Mouse (Mus musculus): ENCODE data around the gene Cep89. TPM values are rescaled to one million over a fixed set of nuclear protein-coding genes. Genes with fewer than 3 reads are reported as not detected.

Cep89 gene
- total RNA-seq, 2 experiments from 2014 or later = 39.0 to 56.1 TPM

DNA sequence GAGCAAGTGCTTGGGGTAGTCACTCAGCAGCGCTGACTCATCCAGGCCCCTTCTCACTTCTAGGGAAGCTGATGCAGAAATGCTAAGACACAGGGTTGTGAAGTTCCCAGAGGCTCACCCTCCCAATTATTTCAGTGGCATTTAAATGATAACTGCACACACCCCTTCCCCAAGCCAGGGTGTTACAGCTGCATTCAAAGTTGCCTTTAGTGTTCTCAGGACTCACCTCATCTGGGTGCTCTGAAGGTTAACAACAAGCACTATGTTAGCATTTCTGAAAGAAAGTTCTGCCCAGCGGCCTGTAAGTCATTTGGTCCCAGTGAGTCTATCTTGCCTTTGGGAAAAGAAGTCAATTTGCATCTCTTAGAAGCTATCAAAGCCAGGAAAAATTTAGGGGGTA lies 71.0 kb downstream of the Cep89 start:
- no peak for ATAC-seq (replicated peaks; ENCODE audit: low FRiP score, poor library complexity, severe bottlenecking)

DNA sequence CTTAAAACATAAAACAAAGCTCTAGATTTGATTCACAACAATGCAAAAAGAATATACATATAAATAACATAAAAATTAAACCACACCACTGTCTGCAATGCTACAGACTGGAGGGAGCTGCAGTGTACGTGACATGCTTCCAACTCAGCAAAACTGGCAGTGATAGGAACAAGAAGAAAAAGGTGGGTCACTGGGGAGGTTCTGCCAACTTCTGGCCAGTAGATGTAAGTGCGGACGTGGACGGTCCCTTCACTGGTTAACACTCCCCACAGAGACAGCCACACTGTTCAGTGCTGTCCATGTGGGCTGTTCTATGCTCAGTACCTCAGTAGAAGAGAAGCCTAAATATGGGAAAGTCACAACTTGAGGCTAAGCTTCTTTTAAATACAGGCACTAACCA lies 74.0 kb downstream of the Cep89 start:
- no peak for ATAC-seq (replicated peaks; ENCODE audit: low FRiP score, poor library complexity, severe bottlenecking)

DNA sequence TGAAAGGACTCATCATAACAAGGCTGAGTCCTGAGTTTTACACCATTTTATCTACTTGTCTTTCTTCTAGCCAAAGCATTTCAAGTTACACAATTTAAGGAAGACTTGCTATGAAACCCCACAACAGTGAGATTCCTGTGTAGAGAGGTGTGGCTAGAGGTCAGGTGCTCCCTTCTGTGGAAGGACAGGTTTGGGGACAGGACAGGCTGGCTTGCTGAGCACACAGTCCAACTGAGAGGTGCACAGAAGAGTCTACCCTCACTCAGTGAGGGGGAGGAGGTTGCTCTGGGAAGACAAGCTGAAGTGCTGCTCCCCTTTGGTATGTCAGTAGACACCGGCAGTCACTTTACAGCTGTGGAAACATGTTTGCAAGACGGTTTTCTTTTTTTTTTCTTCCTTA lies 79.6 kb downstream of the Cep89 start:
- ATAC-seq (replicated peaks; ENCODE audit: low FRiP score, poor library complexity, severe bottlenecking) = no peak

GRCm38 (mm10) chr7:35485126-35485525 lies 88.3 kb downstream of the Cep89 start:
- ATAC-seq (replicated peaks; ENCODE audit: low FRiP score, poor library complexity, severe bottlenecking) = no peak

DNA sequence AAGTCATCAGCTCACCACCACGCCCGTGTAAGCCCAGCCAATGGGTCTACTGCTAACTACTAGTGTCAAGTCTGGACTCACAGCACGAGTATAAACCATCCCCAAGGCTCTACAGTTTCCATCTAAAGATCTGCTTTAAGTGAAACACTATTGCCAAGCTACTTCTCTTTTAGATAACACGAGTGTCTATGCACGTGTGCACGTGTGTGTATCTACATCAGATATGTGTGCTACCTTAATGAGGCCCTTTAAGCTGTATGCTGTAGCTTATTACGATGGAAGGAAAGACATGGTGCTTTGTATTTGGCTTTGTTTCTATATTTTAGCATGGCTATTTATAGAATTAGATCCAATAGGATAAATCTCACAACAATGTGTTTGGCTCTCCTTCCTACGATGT lies 89.7 kb downstream of the Cep89 start:
- ATAC-seq (replicated peaks; ENCODE audit: low FRiP score, poor library complexity, severe bottlenecking) = no peak

Other genes with a start within 250 kb of the Cep89 start
- not detected in 2 replicates for gene Slc7a10, start 210.7 kb upstream of the Cep89 start, total RNA-seq (2015; ENCODE audit: low replicate concordance)
- not detected in 2 replicates for gene Slc7a10, start 210.7 kb upstream of the Cep89 start, total RNA-seq (2017; ENCODE audit: low replicate concordance)
- not detected in 2 replicates for gene Lrp3, start 181.5 kb upstream of the Cep89 start, total RNA-seq (2015; ENCODE audit: low replicate concordance)
- not detected in 2 replicates for gene Lrp3, start 181.5 kb upstream of the Cep89 start, total RNA-seq (2017; ENCODE audit: low replicate concordance)
- gene Gpatch1, start 78.6 kb upstream of the Cep89 start, total RNA-seq (2015; ENCODE audit: low replicate concordance) = 1.1 and 2.9 TPM in 2 replicates
- gene Gpatch1, start 78.6 kb upstream of the Cep89 start, total RNA-seq (2017; ENCODE audit: low replicate concordance) = 2.4 and 3.0 TPM in 2 replicates
- gene Rhpn2, start 62.9 kb upstream of the Cep89 start, total RNA-seq (2015; ENCODE audit: low replicate concordance) = not detected in 2 replicates
- not detected in 2 replicates for gene Rhpn2, start 62.9 kb upstream of the Cep89 start, total RNA-seq (2017; ENCODE audit: low replicate concordance)
- gene Faap24, start 199 bp upstream of the Cep89 start, total RNA-seq (2015; ENCODE audit: low replicate concordance) = 10.5 and 17.6 TPM in 2 replicates
- 14.1 and 16.3 TPM in 2 replicates for gene Faap24, start 199 bp upstream of the Cep89 start, total RNA-seq (2017; ENCODE audit: low replicate concordance)
- gene Slc7a9, start 51.8 kb downstream of the Cep89 start, total RNA-seq (2015; ENCODE audit: low replicate concordance) = not detected in 2 replicates
- not detected in 2 replicates for gene Slc7a9, start 51.8 kb downstream of the Cep89 start, total RNA-seq (2017; ENCODE audit: low replicate concordance)
- 3.4 TPM in 1 of 2 replicates, not detected in the other for gene Tdrd12, start 140.7 kb downstream of the Cep89 start, total RNA-seq (2015; ENCODE audit: low replicate concordance)
- not detected in 2 replicates for gene Tdrd12, start 140.7 kb downstream of the Cep89 start, total RNA-seq (2017; ENCODE audit: low replicate concordance)
- 129 and 165 TPM in 2 replicates for gene Nudt19, start 159.3 kb downstream of the Cep89 start, total RNA-seq (2015; ENCODE audit: low replicate concordance)
- 36.3 and 55.8 TPM in 2 replicates for gene Nudt19, start 159.3 kb downstream of the Cep89 start, total RNA-seq (2017; ENCODE audit: low replicate concordance)
- gene Rgs9bp, start 188.5 kb downstream of the Cep89 start, total RNA-seq (2015; ENCODE audit: low replicate concordance) = 0.36 TPM in 1 of 2 replicates, not detected in the other
- gene Rgs9bp, start 188.5 kb downstream of the Cep89 start, total RNA-seq (2017; ENCODE audit: low replicate concordance) = 0.38 TPM in 1 of 2 replicates, not detected in the other
- gene Ankrd27, start 189.2 kb downstream of the Cep89 start, total RNA-seq (2015; ENCODE audit: low replicate concordance) = 38.6 and 41.1 TPM in 2 replicates
- gene Ankrd27, start 189.2 kb downstream of the Cep89 start, total RNA-seq (2017; ENCODE audit: low replicate concordance) = 9.5 and 13.2 TPM in 2 replicates